Mouse (Mus musculus) midbrain, postnatal 0 days (tissue): Measurements from ENCODE around the gene Armcx4. TPM values are rescaled to one million over a fixed set of nuclear protein-coding genes. Genes with fewer than 3 reads are reported as not detected.

Experiments used
- ATAC-seq: fragments of 200-750 bp; cut with Nextera tagmentation; 2 replicates; pipeline ENCODE4 v1.8.0; 2017; ENCODE audit warnings: moderate number of reproducible peaks, mild to moderate bottlenecking, moderate TSS enrichment, moderate library complexity; ENCODE audit not compliant: low FRiP score
- DNase-seq: peaks from one replicate; pipeline ENCODE4 v3.0.0-alpha.2; 2015; ENCODE audit warnings: low spot score
- H3K27ac ChIP-seq: fragments of 300-500 bp; sonication (generic); 2 replicates; pipeline ENCODE4 v1.5.1; 2014; ENCODE audit warnings: low read depth, mild to moderate bottlenecking, low read length, mixed read lengths
- H3K27me3 ChIP-seq: fragments of 300-500 bp; sonication (generic); 2 replicates; pipeline ENCODE4 v1.6.1; 2014; ENCODE audit warnings: low read length, control low read depth, mixed read lengths; ENCODE audit not compliant: insufficient read depth
- H3K36me3 ChIP-seq: fragments of 300-500 bp; sonication (generic); 2 replicates; pipeline ENCODE4 v1.6.1; 2014; ENCODE audit warnings: low read length, control low read depth, mixed read lengths; ENCODE audit not compliant: insufficient read depth
- H3K4me1 ChIP-seq: fragments of 300-500 bp; sonication (generic); 2 replicates; pipeline ENCODE4 v1.6.1; 2014; ENCODE audit warnings: mild to moderate bottlenecking, control low read depth, antibody characterized with exemption, low read length, mixed read lengths; ENCODE audit not compliant: insufficient read depth
- H3K4me2 ChIP-seq: fragments of 300-500 bp; sonication (generic); 2 replicates; pipeline ENCODE4 v1.6.1; 2014; ENCODE audit warnings: low read depth, mild to moderate bottlenecking, low read length, mixed read lengths; ENCODE audit not compliant: poor library complexity, severe bottlenecking
- H3K4me3 ChIP-seq: fragments of 300-500 bp; sonication (generic); 2 replicates; pipeline ENCODE4 v1.5.1; 2014; ENCODE audit warnings: low read depth, mild to moderate bottlenecking, low read length, moderate library complexity
- H3K9ac ChIP-seq: fragments of 300-500 bp; sonication (generic); replicated peaks from 2 replicates; pipeline ENCODE4 v1.6.1; 2014; ENCODE audit warnings: mild to moderate bottlenecking, low read length, moderate library complexity, mixed read lengths; ENCODE audit not compliant: poor library complexity, severe bottlenecking
- H3K9me3 ChIP-seq: fragments of 300-500 bp; sonication (generic); 2 replicates; pipeline ENCODE4 v1.6.1; 2016; ENCODE audit warnings: low read length, control low read depth
- CTCF ChIP-seq: IDR thresholded peaks from 2 replicates; pipeline ENCODE4 v1.5.1; 2016; ENCODE audit warnings: antibody characterized with exemption, mild to moderate bottlenecking
- WGBS: fragments of 180-500 bp; shearing (Covaris S2); extraction: QIAGEN DNeasy Blood & Tissue Kit; methylation state at CpG from one replicate; pipeline ENCODE4 v1.1.7; 2014; 5-methylcytosine and 5-hydroxymethylcytosine counted together
- polyA plus RNA-seq: library from polyadenylated mRNA; unstranded; fragments of >200 nt; fragmentation: Nextera tagmentation; extraction: Ambion mirVana; gene quantifications from 2 replicates; pipeline ENCODE4 v1.2.1, GENCODE M21; 2015
- total RNA-seq: library from RNA; depleted of rRNA; stranded (reverse); fragments of >200 nt; gene quantifications from 2 replicates; pipeline ENCODE4 v1.2.3, GENCODE M21; 2014; rRNA removed

Armcx4 gene
- total and polyA plus RNA-seq, 2 experiments from 2014 or later = 6.0 to 15.0 TPM

- DNase-seq (peak; percentile 33), ATAC-seq (no peak)
- Histone ChIP-seq H3K27me3 (no peaks in the 10 kb centered on the region; the same call in 1 of the 2 replicates), H3K4me3 (no peak overlapping the region), H3K9ac (no peak overlapping the region), H3K27ac (no peak overlapping the region), H3K9me3 (no peaks in the 10 kb centered on the region), H3K4me1 (no peaks in the 10 kb centered on the region), H3K36me3 (no peaks in the 10 kb centered on the region), H3K4me2 (no peak overlapping the region)
- peak; percentile 77 for TF ChIP-seq CTCF
- WGBS = 41% methylated on average over 4 of the region's 4 CpGs
These were observed 43.5 kb downstream of the Armcx4 start for GRCm38 (mm10) chrX:134729778-134730177.

- Histone ChIP-seq H3K4me3 (no peak overlapping the region), H3K27ac (no peak overlapping the region), H3K9ac (no peak overlapping the region), H3K4me2 (no peak overlapping the region), H3K27me3 (peaks cover 4% of the 10 kb centered on the region; the same call in 1 of the 2 replicates), H3K36me3 (no peaks in the 10 kb centered on the region), H3K9me3 (no peaks in the 10 kb centered on the region), H3K4me1 (no peaks in the 10 kb centered on the region)
- WGBS = 95% methylated on average over 1 of the region's 1 CpGs
- no peak for TF ChIP-seq CTCF
- no peak for DNase-seq
- ATAC-seq = no peak
These were observed 51.5 kb downstream of the Armcx4 start for GRCm38 (mm10) chrX:134737796-134738195.

GRCm38 (mm10) chrX:134739160-134739559 lies 52.8 kb downstream of the Armcx4 start:
- no peak for TF ChIP-seq CTCF
- Histone ChIP-seq H3K4me3 (no peak overlapping the region), H3K27ac (no peak overlapping the region), H3K9ac (no peak overlapping the region), H3K27me3 (peaks cover 4% of the 10 kb centered on the region; the same call in 1 of the 2 replicates), H3K9me3 (no peaks in the 10 kb centered on the region), H3K4me1 (no peaks in the 10 kb centered on the region), H3K4me2 (no peak overlapping the region), H3K36me3 (no peaks in the 10 kb centered on the region)
- no peak for ATAC-seq
- no peak for DNase-seq
- WGBS = 74% methylated on average over 4 of the region's 4 CpGs

- WGBS = 71% methylated on average over 5 of the region's 5 CpGs
- Histone ChIP-seq H3K4me3 (no peak overlapping the region), H3K27ac (no peak overlapping the region), H3K36me3 (no peaks in the 10 kb centered on the region), H3K4me2 (no peak overlapping the region), H3K9ac (no peak overlapping the region), H3K27me3 (0 out of 2 replicates have a peak, but pooled peaks cover 4% of the 10 kb centered on the region), H3K9me3 (no peaks in the 10 kb centered on the region), H3K4me1 (no peaks in the 10 kb centered on the region)
- no peak for TF ChIP-seq CTCF
- no peak for ATAC-seq
- DNase-seq = no peak
These were observed 55.5 kb downstream of the Armcx4 start for GRCm38 (mm10) chrX:134741862-134742261.

Other genes starting within 250 kb of the Armcx4 start
- not detected in 2 replicates for gene Taf7l, start 210.0 kb upstream of the Armcx4 start, total RNA-seq
- 0.09 and 0.23 TPM in 2 replicates for gene Taf7l, start 210.0 kb upstream of the Armcx4 start, polyA plus RNA-seq
- 5.3 and 11.7 TPM in 2 replicates for gene Timm8a1, start 144.7 kb upstream of the Armcx4 start, total RNA-seq
- 35.2 and 37.4 TPM in 2 replicates for gene Timm8a1, start 144.7 kb upstream of the Armcx4 start, polyA plus RNA-seq
- 0.27 and 0.52 TPM in 2 replicates for gene Btk, start 102.9 kb upstream of the Armcx4 start, total RNA-seq
- gene Btk, start 102.9 kb upstream of the Armcx4 start, polyA plus RNA-seq = 0.48 and 0.56 TPM in 2 replicates
- gene Rpl36a, start 100.9 kb upstream of the Armcx4 start, total RNA-seq = 299 and 311 TPM in 2 replicates
- gene Rpl36a, start 100.9 kb upstream of the Armcx4 start, polyA plus RNA-seq = 156 and 169 TPM in 2 replicates
- gene Gla, start 85.4 kb upstream of the Armcx4 start, total RNA-seq = 5.0 and 7.6 TPM in 2 replicates
- gene Gla, start 85.4 kb upstream of the Armcx4 start, polyA plus RNA-seq = 4.6 and 5.1 TPM in 2 replicates
- 42.4 and 48.6 TPM in 2 replicates for gene Hnrnph2, start 85.3 kb upstream of the Armcx4 start, total RNA-seq
- gene Hnrnph2, start 85.3 kb upstream of the Armcx4 start, polyA plus RNA-seq = 109 and 116 TPM in 2 replicates
- 41.0 and 70.2 TPM in 2 replicates for gene Armcx1, start 31.4 kb downstream of the Armcx4 start, total RNA-seq
- 58.9 and 62.5 TPM in 2 replicates for gene Armcx1, start 31.4 kb downstream of the Armcx4 start, polyA plus RNA-seq
- 40.0 and 40.1 TPM in 2 replicates for gene Armcx6, start 64.9 kb downstream of the Armcx4 start, total RNA-seq
- 49.0 and 51.4 TPM in 2 replicates for gene Armcx6, start 64.9 kb downstream of the Armcx4 start, polyA plus RNA-seq
- 49.4 and 72.0 TPM in 2 replicates for gene Armcx3, start 70.1 kb downstream of the Armcx4 start, total RNA-seq
- gene Armcx3, start 70.1 kb downstream of the Armcx4 start, polyA plus RNA-seq = 75.0 and 75.2 TPM in 2 replicates
- gene Armcx2, start 122.7 kb downstream of the Armcx4 start, total RNA-seq = 114 and 129 TPM in 2 replicates
- gene Armcx2, start 122.7 kb downstream of the Armcx4 start, polyA plus RNA-seq = 85.4 and 88.1 TPM in 2 replicates